Mouse (Mus musculus) midbrain, embryonic 14.5 days (tissue): ENCODE results near the gene Grb10. TPM values are rescaled to one million over a fixed set of nuclear protein-coding genes. Genes with fewer than 3 reads are reported as not detected.
A peak's percentile ranks its signal among the peaks of the same experiment; 100 is the strongest.

Experiments
- ATAC-seq: fragments of 200-750 bp; cut with Nextera tagmentation; 2 replicates; pipeline ENCODE4 v1.8.0; 2017; ENCODE audit warnings: moderate number of reproducible peaks, moderate library complexity; ENCODE audit not compliant: low FRiP score, low TSS enrichment
- DNase-seq: peaks from one replicate; pipeline ENCODE4 v3.0.0-alpha.2; 2015
- H3K27ac ChIP-seq: fragments of 300-500 bp; sonication (generic); replicated peaks from 2 replicates; pipeline ENCODE4 v1.5.1; 2014; ENCODE audit warnings: mild to moderate bottlenecking, low read depth, low read length, moderate library complexity
- H3K27me3 ChIP-seq: fragments of 300-500 bp; sonication (generic); 2 replicates; pipeline ENCODE4 v1.6.1; 2014; ENCODE audit warnings: low read length, control low read depth, mixed read lengths; ENCODE audit not compliant: control insufficient read depth, insufficient read depth
- H3K36me3 ChIP-seq: fragments of 300-500 bp; sonication (generic); 2 replicates; pipeline ENCODE4 v1.6.1; 2014; ENCODE audit warnings: low read length, control low read depth; ENCODE audit not compliant: control insufficient read depth, insufficient read depth
- H3K4me1 ChIP-seq: fragments of 300-500 bp; sonication (generic); 2 replicates; pipeline ENCODE4 v1.6.1; 2014; ENCODE audit warnings: mild to moderate bottlenecking, antibody characterized with exemption, low read length, control low read depth; ENCODE audit not compliant: control insufficient read depth, insufficient read depth
- H3K4me2 ChIP-seq: fragments of 300-500 bp; sonication (generic); 2 replicates; pipeline ENCODE4 v1.6.1; 2014; ENCODE audit warnings: mild to moderate bottlenecking, low read length, moderate library complexity
- H3K4me3 ChIP-seq: fragments of 300-500 bp; sonication (generic); replicated peaks from 2 replicates; pipeline ENCODE4 v1.5.1; 2014; ENCODE audit warnings: low read depth, low read length
- H3K9ac ChIP-seq: fragments of 300-500 bp; sonication (generic); replicated peaks from 2 replicates; pipeline ENCODE4 v1.6.1; 2014; ENCODE audit warnings: mild to moderate bottlenecking, low read length, moderate library complexity
- H3K9me3 ChIP-seq: fragments of 300-500 bp; sonication (generic); 2 replicates; pipeline ENCODE4 v1.6.1; 2016; ENCODE audit warnings: low read length, control low read depth, mixed read lengths; ENCODE audit not compliant: control insufficient read depth
- WGBS: fragments of 180-500 bp; shearing (Covaris S2); extraction: QIAGEN DNeasy Blood & Tissue Kit; methylation state at CpG from one replicate; pipeline ENCODE4 v1.1.7; 2014; 5-methylcytosine and 5-hydroxymethylcytosine counted together
- polyA plus RNA-seq: library from polyadenylated mRNA; unstranded; fragments of >200 nt; fragmentation: Nextera tagmentation; extraction: Ambion mirVana; gene quantifications from 2 replicates; pipeline ENCODE4 v1.2.1, GENCODE M21; 2014

The Grb10 gene
- polyA plus RNA-seq, 1 experiment from 2014 or later = 45.1 TPM

DNA sequence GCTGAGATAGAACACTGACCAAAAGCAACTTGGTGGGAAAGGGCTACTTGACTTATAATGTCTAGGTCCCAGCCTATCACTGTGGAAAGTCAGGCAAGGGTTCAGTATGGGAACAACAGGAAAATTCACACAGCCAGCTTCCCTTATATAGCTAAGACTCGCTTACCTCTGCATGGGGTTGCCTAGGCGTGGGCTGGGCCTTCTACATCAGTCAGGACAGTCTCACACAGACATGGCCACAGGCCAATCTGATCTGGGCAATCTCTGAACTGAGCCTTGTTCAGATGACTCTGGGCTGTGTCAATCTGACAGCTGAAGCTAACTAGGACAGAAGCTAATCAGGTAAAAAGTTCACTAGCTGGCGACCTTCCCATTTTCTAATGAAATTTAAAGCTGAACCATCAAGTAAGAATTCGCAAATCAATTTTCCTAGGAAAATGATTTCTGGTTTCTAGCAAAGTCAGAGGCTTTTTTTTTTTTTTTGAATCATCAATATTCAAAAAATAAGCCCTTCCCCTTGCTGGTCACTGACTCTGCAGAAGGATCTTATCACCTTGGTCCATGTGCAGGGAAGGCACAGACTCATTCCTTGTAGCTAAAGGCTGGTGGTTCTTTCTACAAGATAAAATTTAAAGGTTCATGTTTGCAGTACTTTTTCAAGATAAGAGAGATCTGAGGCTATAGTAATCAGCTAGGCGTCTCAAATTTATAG, 76.4 kb downstream of the Grb10 start:
- ATAC-seq (no peak), DNase-seq (no peak)
- Histone ChIP-seq H3K9ac (no peak overlapping the region), H3K9me3 (no peaks in the 10 kb centered on the region), H3K4me2 (no peak overlapping the region), H3K27ac (no peak overlapping the region), H3K4me1 (no peaks in the 10 kb centered on the region; the same call in 1 of the 2 replicates), H3K4me3 (no peak overlapping the region), H3K27me3 (no peaks in the 10 kb centered on the region), H3K36me3 (no peaks in the 10 kb centered on the region)
- WGBS = 74% methylated on average over 5 of the region's 5 CpGs

DNA sequence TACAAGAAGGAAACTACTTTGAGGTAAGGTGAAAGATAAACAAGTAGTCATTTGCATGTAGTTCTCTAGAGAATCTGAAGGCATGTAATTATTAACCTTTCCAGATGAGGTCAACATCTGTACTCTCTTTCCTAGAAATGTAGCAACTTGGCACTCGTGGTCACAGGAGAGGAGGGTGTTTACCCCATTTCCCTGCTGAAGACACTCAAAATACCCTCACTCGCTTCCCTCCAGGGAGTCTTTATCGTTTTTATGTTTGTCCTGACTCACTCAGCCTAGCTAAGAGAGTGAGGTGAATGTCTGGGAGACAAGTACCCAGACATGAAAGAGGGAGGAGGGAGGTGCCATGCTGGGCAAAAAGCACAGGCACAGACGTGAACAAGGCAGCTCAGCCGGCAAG, 77.6 kb downstream of the Grb10 start:
- Histone ChIP-seq H3K27me3 (no peaks in the 10 kb centered on the region), H3K4me3 (no peak overlapping the region), H3K9ac (no peak overlapping the region), H3K36me3 (no peaks in the 10 kb centered on the region), H3K4me1 (no peaks in the 10 kb centered on the region; the same call in 1 of the 2 replicates), H3K27ac (peak overlapping the region; percentile 32; the same call in 1 of the 2 replicates), H3K9me3 (no peaks in the 10 kb centered on the region), H3K4me2 (no peak overlapping the region)
- no peak for ATAC-seq
- no peak for DNase-seq
- WGBS = 30% methylated on average over 5 of the region's 5 CpGs

DNA sequence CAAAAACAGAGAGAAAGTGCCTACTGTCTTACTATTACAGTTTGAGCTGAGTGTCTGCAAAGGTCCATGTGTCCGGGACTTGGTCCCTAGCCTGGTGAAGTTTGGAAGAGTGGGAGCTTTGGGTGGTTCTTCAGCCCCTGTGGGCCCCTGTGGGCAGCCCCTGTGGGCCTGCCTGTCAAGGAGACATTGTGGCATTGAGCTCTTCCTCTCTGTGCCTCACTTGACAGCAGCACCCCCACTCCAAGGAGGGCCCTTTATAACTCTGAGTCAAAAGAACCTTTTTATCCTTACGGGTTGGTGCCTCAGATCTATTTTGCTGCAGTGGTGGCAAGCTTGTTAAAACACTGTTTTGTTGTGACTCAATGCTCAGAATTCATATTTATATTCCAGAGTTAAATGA, 78.3 kb downstream of the Grb10 start:
- WGBS = 62% methylated on average over 2 of the region's 2 CpGs
- no peak overlapping the region for H3K4me3 ChIP-seq
- no peak overlapping the region for H3K4me2 ChIP-seq
- no peaks in the 10 kb centered on the region; the same call in 1 of the 2 replicates for H3K4me1 ChIP-seq
- no peaks in the 10 kb centered on the region for H3K9me3 ChIP-seq
- no peak for ATAC-seq
- no peak overlapping the region for H3K27ac ChIP-seq
- H3K27me3 ChIP-seq = no peaks in the 10 kb centered on the region
- H3K36me3 ChIP-seq = no peaks in the 10 kb centered on the region
- no peak for DNase-seq
- H3K9ac ChIP-seq = no peak overlapping the region

DNA sequence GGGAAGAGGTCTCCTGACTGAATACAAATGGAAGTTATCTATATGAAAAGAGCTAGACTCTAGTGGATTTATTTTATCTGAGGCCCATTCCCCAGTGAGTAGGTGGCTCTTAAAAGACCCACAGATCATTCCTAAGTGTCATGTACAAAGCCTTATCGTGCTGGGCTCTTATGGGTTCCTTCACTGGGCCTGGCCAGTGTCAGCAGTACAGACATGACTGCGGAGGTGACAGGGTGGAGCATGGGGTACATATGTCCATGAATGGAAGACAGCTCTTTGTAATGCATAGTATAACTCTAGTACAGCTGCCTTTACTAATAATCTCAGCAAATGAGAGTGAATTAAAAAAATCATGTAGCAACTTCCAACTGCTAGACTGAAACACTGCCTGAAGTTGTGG, 80.0 kb downstream of the Grb10 start:
- H3K36me3 ChIP-seq = no peaks in the 10 kb centered on the region
- H3K9ac ChIP-seq = no peak overlapping the region
- H3K9me3 ChIP-seq = no peaks in the 10 kb centered on the region
- no peak overlapping the region for H3K27ac ChIP-seq
- no peak overlapping the region for H3K4me2 ChIP-seq
- ATAC-seq = no peak
- DNase-seq = no peak
- no peaks in the 10 kb centered on the region; the same call in 1 of the 2 replicates for H3K4me1 ChIP-seq
- WGBS = 90% methylated on average over 2 of the region's 2 CpGs
- H3K27me3 ChIP-seq = no peaks in the 10 kb centered on the region
- H3K4me3 ChIP-seq = no peak overlapping the region

DNA sequence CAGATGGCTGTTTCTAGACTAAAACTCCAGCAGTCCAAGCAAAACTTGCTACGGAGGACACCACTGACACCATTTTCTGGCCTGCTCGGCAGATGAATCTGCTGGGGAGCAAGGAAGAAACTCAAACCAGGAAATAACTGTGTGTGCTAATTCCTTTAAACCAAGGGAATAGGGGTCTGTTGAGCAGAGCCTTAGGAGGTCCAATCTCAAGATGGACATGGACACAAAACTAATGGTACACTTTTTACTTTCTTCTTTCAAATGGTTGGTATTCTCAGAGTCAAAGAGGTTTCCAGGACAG, 80.5 kb downstream of the Grb10 start:
- DNase-seq = no peak
- no peaks in the 10 kb centered on the region for H3K36me3 ChIP-seq
- ATAC-seq = no peak
- no peak overlapping the region for H3K27ac ChIP-seq
- H3K9me3 ChIP-seq = no peaks in the 10 kb centered on the region
- no peaks in the 10 kb centered on the region for H3K27me3 ChIP-seq
- no peaks in the 10 kb centered on the region; the same call in 1 of the 2 replicates for H3K4me1 ChIP-seq
- WGBS = 89% methylated on average over 2 of the region's 2 CpGs
- H3K4me3 ChIP-seq = no peak overlapping the region
- H3K4me2 ChIP-seq = no peak overlapping the region
- H3K9ac ChIP-seq = no peak overlapping the region

DNA sequence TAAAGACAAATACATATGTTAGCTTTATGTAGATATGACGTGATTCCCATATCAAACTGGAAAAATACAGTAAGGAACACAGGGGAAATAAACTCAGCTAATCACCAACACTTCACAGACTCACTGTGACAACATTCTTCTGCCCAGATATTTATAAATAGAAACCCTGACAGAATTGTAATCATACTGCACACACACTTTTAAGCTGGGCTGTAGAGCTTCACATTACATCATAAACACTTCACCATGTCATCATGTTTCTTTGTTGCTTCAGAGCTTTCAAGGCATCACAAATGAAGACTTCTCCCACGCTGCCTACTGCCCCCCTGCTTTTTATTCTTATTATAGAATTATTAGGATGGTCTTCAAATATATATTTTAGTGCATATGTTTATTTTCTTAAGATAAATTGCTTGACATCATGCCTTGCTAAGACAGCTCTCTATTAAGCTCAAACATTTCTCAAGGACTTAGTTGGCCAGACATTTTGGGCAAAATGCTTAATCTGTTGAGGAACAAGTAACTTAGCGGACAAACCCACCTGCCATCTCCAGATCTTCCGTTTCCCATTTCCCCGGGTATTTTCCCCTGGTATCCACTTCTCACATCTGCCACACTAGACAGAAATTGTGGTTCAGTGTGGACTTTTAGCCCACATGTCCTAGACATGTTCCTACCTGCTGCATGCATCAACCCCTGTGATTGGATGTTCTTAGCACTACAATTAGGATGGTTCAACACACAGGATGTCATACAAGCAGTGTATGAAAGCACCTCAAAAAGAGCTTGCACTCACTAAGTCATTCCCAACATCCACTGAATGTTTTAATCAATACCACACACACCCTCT, 81.0 kb downstream of the Grb10 start:
- Histone ChIP-seq H3K4me3 (no peak overlapping the region), H3K27ac (no peak overlapping the region), H3K9me3 (no peaks in the 10 kb centered on the region), H3K9ac (no peak overlapping the region), H3K27me3 (no peaks in the 10 kb centered on the region), H3K4me2 (no peak overlapping the region), H3K4me1 (no peaks in the 10 kb centered on the region; the same call in 1 of the 2 replicates), H3K36me3 (no peaks in the 10 kb centered on the region)
- DNase-seq = no peak
- 88% methylated on average over 5 of the region's 5 CpGs for WGBS
- no peak for ATAC-seq

DNA sequence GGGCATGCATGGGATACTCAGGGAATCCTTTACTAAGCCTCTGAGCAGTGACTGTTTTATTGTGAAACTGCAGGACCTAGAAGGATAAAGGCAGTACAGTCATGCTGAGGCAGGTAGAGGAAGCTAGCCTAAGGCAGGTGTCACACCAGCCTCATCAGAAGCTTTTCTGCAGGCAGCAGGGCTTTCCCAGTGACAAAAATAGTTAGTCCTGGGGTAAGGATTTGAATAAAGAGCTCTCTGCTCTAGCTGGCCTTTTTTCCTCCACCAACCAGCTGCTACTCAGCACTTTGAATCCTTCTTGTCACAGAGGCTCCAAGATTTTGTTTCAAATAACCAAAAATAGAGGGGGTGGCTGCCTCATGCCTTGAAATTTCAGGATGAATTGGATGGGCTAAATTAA, 82.7 kb downstream of the Grb10 start:
- no peak for ATAC-seq
- H3K4me1 ChIP-seq = no peaks in the 10 kb centered on the region
- no peak overlapping the region for H3K9ac ChIP-seq

DNA sequence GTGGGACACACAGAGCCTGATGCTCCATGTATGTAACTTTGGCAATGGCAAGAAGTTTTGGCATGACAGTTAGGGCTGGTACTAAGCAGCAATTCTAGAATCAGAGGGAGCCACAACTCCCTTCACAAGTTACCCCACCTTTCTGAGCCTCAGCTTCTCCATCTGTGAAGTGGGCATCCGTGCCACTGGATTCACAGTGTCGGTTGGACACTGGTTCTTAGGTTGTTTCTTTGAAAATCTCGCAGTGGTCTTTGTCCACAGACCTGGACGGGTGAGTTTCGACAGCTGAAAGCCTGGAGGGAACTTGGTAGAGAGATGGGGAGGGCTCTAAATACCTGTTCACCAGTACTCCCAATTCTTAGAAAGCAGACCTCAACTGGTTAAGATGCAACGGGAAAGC, 83.9 kb downstream of the Grb10 start:
- no peak overlapping the region for H3K27ac ChIP-seq
- H3K27me3 ChIP-seq = no peaks in the 10 kb centered on the region
- DNase-seq (no peak), ATAC-seq (no peak)
- no peak overlapping the region for H3K4me3 ChIP-seq
- no peaks in the 10 kb centered on the region for H3K9me3 ChIP-seq
- H3K4me1 ChIP-seq = no peaks in the 10 kb centered on the region
- H3K9ac ChIP-seq = no peak overlapping the region
- no peak overlapping the region for H3K4me2 ChIP-seq
- H3K36me3 ChIP-seq = peaks cover 6% of the 10 kb centered on the region; the same call in 1 of the 2 replicates
- 94% methylated on average over 6 of the region's 6 CpGs for WGBS

More for the DNA sequence above, 82.7 kb downstream of the Grb10 start:
- no peaks in the 10 kb centered on the region for H3K27me3 ChIP-seq
- DNase-seq = no peak
- H3K27ac ChIP-seq = no peak overlapping the region
- H3K36me3 ChIP-seq = peaks cover 6% of the 10 kb centered on the region; the same call in 1 of the 2 replicates
- no peaks in the 10 kb centered on the region for H3K9me3 ChIP-seq
- H3K4me3 ChIP-seq = no peak overlapping the region
- H3K4me2 ChIP-seq = no peak overlapping the region

DNA sequence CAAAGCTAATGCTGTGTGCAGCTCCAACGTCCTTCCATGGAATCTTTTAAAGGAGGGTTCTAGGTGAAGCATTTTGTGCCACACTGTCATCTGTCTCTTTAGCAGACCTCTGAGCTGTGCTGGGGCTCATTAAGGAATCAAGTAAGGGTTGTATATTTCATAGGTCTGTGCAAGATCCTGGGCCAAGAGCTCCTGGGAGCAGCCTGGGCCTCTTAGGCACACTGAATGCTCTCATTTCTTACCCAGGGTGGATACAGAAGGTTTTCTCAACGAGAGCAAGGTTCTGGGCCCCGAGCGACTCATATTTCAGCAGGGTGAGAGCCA, 84.4 kb downstream of the Grb10 start:
- no peaks in the 10 kb centered on the region for H3K9me3 ChIP-seq
- ATAC-seq = no peak
- no peak overlapping the region for H3K27ac ChIP-seq
- no peak for DNase-seq
- H3K4me2 ChIP-seq = no peak overlapping the region
- peaks cover 6% of the 10 kb centered on the region; the same call in 1 of the 2 replicates for H3K36me3 ChIP-seq
- 89% methylated on average over 4 of the region's 4 CpGs for WGBS
- no peak overlapping the region for H3K4me3 ChIP-seq
- no peaks in the 10 kb centered on the region for H3K27me3 ChIP-seq
- no peaks in the 10 kb centered on the region for H3K4me1 ChIP-seq
- H3K9ac ChIP-seq = no peak overlapping the region
